Mouse (Mus musculus): ENCODE results near the gene Zfp873.
"Not testable (repeated sequence)": the region's sequence is repeated elsewhere in the genome, so short reads cannot be mapped to it uniquely, and the experiment has no call there.

The Zfp873 gene

DNA sequence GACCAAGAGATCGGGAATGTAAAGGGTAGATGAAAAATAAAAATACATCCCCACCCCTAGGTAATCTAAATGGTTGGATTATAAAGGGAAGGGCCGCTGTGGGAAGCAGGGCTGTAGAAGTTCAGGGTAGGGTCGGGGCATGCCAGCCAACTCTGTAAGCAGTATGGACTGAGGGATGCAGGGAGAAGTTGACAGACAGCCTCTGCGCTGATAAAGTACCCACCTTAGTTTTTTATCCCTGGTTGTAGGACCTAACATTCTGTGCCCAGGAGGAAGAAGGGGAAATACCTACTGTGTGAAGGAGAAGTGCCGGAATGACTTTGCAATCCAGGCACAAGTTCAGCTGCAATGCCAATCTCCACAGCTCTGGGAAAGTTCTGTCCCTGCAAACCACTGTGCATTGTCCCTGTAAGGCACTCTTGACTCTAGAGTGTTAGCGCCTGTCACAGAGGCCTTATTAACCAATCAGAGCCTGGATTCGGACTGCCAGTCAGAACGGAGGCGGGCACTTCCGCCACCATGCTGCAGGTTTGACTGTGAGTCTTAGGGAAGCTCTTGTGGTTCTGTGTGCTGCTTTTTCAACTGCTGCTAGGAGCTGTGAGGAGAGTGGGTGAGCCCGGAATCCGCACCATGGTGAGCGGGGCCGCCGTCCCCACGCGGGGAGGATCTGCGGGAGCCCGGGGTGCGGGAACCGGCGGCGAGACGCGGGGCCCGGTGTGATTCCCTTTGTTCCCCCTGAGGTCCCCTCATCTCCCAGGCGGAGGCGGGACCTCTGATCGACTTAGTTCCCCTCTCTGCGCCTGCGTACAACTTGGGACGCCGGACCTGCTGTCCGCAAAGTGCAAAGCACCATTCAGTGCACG is at the start of gene Zfp873:
TSS of gene Zfp873 (plus strand) at position 527 of the 863 bp plus-strand sequence.
- DNase-seq (ENCODE audit: extremely low read depth, low read depth, low spot score), result peak; percentile 36

DNA sequence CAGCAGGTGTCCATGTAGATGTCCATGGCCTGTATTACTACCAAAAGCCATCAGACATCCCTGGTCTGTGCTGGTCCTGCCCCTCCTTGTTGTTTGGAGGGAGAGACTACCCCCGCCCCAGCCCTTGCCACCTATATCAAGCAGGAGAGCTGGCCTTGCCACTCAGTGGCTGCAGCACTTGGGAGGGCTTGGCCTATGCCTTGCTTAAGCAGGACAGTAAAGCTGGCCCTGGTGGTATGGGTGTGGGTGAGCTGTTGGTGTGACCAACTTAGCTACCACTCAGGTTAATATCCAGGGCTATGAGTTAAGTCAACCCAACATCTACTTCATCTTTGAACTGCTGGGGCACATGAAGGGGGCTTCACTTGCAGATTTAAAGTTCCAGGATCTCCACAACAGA is 44.7 kb upstream of the Zfp873 start:
- not testable (repeated sequence) for DNase-seq (ENCODE audit: extremely low read depth, low read depth, low spot score)

DNA sequence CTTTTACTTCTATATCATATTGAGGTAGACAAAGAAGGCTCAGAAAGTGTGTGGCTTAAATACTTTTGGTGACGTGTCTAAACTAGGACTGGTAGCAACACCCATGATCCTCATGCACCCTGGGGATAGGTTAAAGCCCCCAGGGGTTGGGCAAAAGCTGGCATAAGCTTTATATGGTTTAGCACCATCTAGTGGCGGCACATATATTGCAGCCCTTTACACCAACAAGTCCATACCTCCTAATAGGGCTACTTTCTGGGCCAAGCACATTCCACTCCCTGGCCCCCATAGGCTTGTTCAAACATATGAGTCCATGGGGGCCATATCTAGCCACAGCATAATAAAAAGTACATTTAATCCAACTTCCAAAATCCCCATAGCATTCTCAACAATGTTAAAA is 43.1 kb upstream of the Zfp873 start:
- DNase-seq (ENCODE audit: extremely low read depth, low read depth, low spot score), result not testable (repeated sequence)

DNA sequence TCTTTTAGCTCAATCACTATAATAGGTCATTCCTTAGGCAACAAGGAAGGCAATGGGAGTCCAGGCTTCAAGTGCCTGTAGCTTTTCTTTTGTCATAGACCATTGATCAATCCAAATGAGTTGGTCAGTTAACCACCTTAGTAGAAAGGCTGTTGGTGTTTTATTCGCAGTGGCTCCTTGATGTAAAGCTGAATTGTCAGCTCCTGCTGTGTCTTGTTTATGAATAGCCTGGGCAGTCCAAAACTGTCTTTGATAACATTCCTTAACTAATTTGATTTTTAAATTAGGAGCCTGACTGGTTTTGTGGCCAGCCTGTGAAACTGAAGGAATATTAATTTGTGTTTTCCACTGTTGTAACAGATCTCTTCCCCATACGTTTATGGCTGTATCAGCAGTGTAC is 5.7 kb upstream of the Zfp873 start:
- no peak for DNase-seq (ENCODE audit: extremely low read depth, low read depth, low spot score)

DNA sequence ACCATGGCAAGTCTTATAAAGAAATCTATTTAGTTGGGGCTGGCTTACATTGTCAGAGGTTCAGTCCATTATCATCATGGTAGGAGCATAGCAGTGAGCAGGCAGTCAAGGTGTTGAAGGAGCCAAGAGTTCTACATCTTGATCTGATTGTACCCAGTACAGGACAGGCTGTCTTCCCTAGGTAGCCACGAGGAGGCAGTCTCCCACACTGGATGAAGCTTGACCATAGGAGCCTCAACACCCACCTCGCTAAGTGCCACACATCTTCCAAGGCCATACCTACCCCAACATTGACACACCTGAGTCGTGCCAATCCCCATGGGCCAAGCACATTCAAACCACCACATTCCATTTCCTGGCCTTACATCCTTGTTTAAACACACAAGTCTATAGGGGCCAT is 1.3 kb upstream of the Zfp873 start:
- no peak for DNase-seq (ENCODE audit: extremely low read depth, low read depth, low spot score)

DNA sequence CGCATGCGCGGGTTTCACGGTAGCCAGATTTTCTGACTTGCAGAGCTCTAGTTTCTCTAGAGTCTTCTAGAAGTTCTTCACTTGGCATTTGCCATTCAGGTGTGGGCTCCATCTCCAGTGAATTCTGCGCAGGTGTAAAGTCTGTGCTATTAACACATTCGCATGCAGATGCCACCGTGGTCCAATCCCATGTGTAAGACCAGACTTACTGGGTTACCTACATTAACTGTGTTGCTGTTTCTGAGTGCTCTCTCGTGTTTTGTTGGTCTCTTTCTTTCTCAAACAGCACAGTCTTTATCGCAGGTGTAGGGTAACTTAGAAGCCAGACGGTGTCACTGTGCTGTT is 509 bp downstream of the Zfp873 start:
- DNase-seq (ENCODE audit: extremely low read depth, low read depth, low spot score), result not testable (repeated sequence)

DNA sequence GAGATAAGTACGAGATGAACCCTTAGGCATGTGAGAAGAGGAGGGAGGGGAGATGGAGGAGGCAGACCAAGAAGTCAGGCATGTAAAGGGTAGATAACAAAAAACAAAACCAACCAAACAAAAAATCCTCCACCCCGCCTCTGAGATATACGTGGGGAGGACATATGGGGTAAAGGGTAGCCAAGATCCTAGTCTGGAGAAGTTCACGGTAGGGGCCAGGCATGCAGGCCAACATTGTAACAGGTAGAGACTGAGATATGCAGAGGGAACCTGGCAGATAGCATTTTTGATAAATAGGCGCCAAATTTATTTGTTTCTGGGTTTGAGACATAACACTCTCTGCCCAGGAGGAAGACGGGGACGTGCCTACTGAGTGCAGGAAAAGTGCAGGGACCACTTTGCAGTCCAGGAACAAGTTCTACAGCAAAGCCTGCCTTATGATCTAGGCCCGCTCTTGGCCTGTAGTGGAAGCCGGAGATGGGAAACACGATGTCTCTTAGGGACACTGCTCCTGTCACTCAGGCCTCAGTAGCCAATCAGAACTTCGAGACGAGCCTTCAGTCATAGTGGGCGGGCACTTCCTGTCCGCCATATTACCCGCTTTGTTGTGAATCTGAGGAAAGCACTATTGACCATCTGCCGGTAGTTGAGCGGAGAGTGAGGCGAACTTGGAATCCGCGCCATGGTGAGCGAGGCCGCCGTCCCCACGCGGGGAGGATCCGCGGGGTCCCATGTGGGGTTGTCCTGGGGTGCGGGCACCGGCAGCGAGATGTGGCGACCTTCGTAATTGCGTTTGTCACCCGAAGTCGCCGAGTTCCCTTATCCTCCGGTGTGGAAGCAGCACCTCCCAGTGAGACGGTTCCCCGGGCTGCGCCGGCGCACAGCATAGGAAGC is 35.1 kb downstream of the Zfp873 start, which contains the start of gene BC024063:
TSS of gene BC024063 (plus strand) at position 626 of the 894 bp plus-strand sequence.
- peak; percentile 16 for DNase-seq (ENCODE audit: extremely low read depth, low read depth, low spot score)

DNA sequence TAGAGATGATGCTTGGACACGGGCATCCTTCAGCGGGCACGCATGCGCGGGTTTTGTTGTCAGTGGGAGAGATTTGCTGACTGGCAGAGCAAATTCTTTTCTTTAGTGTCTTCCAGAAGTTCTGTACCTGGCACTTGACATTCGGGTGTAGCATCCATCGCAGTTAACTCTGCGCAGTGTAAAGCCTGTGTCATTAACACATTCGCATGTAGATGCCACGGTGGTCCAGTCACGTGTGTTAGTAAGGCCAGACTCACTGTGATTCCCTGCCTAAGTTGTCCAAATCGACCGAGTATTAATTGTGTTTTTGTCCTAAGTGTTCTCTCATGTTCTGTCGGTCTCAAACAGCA is 35.7 kb downstream of the Zfp873 start:
- not testable (repeated sequence) for DNase-seq (ENCODE audit: extremely low read depth, low read depth, low spot score)
